Mouse (Mus musculus): ENCODE data around the gene Ttll13. TPM values are rescaled to one million over a fixed set of nuclear protein-coding genes. Genes with fewer than 3 reads are reported as not detected.

The Ttll13 gene
- polyA plus RNA-seq, 1 experiment from 2014 or later: 1.2 TPM

- H3K4me2 ChIP-seq (ENCODE audit: low read length): no peak overlapping the region
- H3K27ac ChIP-seq (ENCODE audit: low read depth, low read length): peak overlapping the region; percentile 55
- no peak for ATAC-seq
- H3K9ac ChIP-seq (ENCODE audit: low read length): no peak overlapping the region
- H3K4me1 ChIP-seq (ENCODE audit: control insufficient read depth, insufficient read depth, low read length): peaks cover 45% of the 10 kb centered on the region
- WGBS: 68% methylated on average over 15 of the region's 15 CpGs
- DNase-seq (ENCODE audit: low spot score): peak; percentile 64
- H3K4me3 ChIP-seq (ENCODE audit: low read depth, low read length): no peak overlapping the region
- no peaks in the 10 kb centered on the region for H3K9me3 ChIP-seq (replicated peaks; ENCODE audit: control insufficient read depth, low read length)
- H3K36me3 ChIP-seq (ENCODE audit: control insufficient read depth, insufficient read depth, low read length): 0 out of 2 replicates have a peak, but pooled peaks cover 3% of the 10 kb centered on the region
- no peaks in the 10 kb centered on the region for H3K27me3 ChIP-seq (replicated peaks; ENCODE audit: control insufficient read depth, insufficient read depth, low read length)
These were observed 44.2 kb upstream of the Ttll13 start for GRCm38 (mm10) chr7:80201888-80202540.

- Histone ChIP-seq H3K4me2 (ENCODE audit: low read length) (no peak overlapping the region), H3K27me3 (replicated peaks; ENCODE audit: control insufficient read depth, insufficient read depth, low read length) (no peaks in the 10 kb centered on the region), H3K9me3 (replicated peaks; ENCODE audit: control insufficient read depth, low read length) (no peaks in the 10 kb centered on the region), H3K4me3 (ENCODE audit: low read depth, low read length) (no peak overlapping the region), H3K4me1 (ENCODE audit: control insufficient read depth, insufficient read depth, low read length) (peaks cover 38% of the 10 kb centered on the region), H3K9ac (ENCODE audit: low read length) (no peak overlapping the region), H3K27ac (ENCODE audit: low read depth, low read length) (peak overlapping the region; percentile 52; the same call in 1 of the 2 replicates), H3K36me3 (ENCODE audit: control insufficient read depth, insufficient read depth, low read length) (0 out of 2 replicates have a peak, but pooled peaks cover 3% of the 10 kb centered on the region)
- ATAC-seq (no peak), DNase-seq (ENCODE audit: low spot score) (no peak)
- whole genome bisulfite sequencing: 85% methylated on average over 5 of the region's 5 CpGs
These were observed 43.2 kb upstream of the Ttll13 start for GRCm38 (mm10) chr7:80202961-80203360.

DNA sequence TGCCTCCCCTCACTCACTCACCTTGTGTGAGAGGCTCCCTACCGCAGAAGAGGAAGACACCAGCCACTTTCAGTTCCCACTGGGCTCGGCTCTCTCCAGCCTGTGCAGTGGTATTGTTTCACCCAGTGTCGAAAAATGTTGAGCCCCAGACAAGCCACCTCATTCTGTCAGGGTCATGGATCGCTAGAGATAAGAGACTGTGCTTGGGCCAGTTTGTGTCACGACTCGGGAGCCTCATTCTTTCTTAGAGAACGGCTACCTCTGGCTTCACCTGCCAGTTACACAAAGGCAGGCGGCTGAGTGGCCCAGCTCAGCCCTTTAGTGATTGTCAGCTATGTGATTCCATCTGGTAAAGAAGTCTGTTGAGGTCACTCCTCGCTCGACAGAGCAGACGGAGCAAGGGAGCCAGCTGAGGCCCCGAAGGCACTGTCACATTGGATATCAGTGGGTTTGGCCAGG lies 42.5 kb upstream of the Ttll13 start:
- DNase-seq (ENCODE audit: low spot score) (no peak), ATAC-seq (no peak)
- 0 out of 2 replicates have a peak, but pooled peaks cover 3% of the 10 kb centered on the region for H3K36me3 ChIP-seq (ENCODE audit: control insufficient read depth, insufficient read depth, low read length)
- peak overlapping the region; percentile 52; the same call in 1 of the 2 replicates for H3K27ac ChIP-seq (ENCODE audit: low read depth, low read length)
- no peak overlapping the region for H3K4me2 ChIP-seq (ENCODE audit: low read length)
- peaks cover 40% of the 10 kb centered on the region for H3K4me1 ChIP-seq (ENCODE audit: control insufficient read depth, insufficient read depth, low read length)
- no peaks in the 10 kb centered on the region for H3K9me3 ChIP-seq (replicated peaks; ENCODE audit: control insufficient read depth, low read length)
- 53% methylated on average over 12 of the region's 12 CpGs for whole genome bisulfite sequencing
- H3K27me3 ChIP-seq (replicated peaks; ENCODE audit: control insufficient read depth, insufficient read depth, low read length): no peaks in the 10 kb centered on the region
- H3K4me3 ChIP-seq (ENCODE audit: low read depth, low read length): no peak overlapping the region
- H3K9ac ChIP-seq (ENCODE audit: low read length): peak overlapping the region; percentile 21; the same call in 1 of the 2 replicates

- WGBS: 86% methylated on average over 4 of the region's 4 CpGs
- ATAC-seq: no peak
- H3K27me3 ChIP-seq (replicated peaks; ENCODE audit: control insufficient read depth, insufficient read depth, low read length): no peaks in the 10 kb centered on the region
- H3K36me3 ChIP-seq (ENCODE audit: control insufficient read depth, insufficient read depth, low read length): 0 out of 2 replicates have a peak, but pooled peaks cover 3% of the 10 kb centered on the region
- peak overlapping the region; percentile 22; the same call in 1 of the 2 replicates for H3K9ac ChIP-seq (ENCODE audit: low read length)
- no peaks in the 10 kb centered on the region for H3K9me3 ChIP-seq (replicated peaks; ENCODE audit: control insufficient read depth, low read length)
- DNase-seq (ENCODE audit: low spot score): no peak
- H3K4me1 ChIP-seq (ENCODE audit: control insufficient read depth, insufficient read depth, low read length): peaks cover 39% of the 10 kb centered on the region
- no peak overlapping the region for H3K4me3 ChIP-seq (ENCODE audit: low read depth, low read length)
- no peak overlapping the region for H3K27ac ChIP-seq (ENCODE audit: low read depth, low read length)
- no peak overlapping the region for H3K4me2 ChIP-seq (ENCODE audit: low read length)
These were observed 41.8 kb upstream of the Ttll13 start for GRCm38 (mm10) chr7:80204362-80204761.

DNA sequence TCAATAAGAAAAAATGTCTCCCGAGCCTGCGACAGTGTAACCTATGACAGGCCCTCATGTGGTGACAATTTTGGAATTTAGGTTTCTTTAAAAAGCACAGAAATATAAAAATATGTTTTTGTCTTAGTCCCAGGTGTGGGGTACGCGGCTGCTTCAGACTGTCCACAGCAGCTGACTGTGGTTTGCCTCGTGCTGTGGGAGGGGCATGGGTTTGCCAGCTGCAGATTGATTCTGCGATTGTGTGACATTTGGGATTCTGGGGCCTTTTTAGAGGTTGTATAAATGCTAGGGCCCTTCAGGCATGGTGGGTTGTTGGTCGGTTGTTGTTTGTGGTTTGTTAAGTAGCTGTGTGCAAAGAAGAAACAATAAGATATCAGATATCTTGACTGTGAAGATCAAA lies 41.2 kb upstream of the Ttll13 start:
- Histone ChIP-seq H3K27ac (ENCODE audit: low read depth, low read length) (no peak overlapping the region), H3K9me3 (replicated peaks; ENCODE audit: control insufficient read depth, low read length) (no peaks in the 10 kb centered on the region), H3K9ac (ENCODE audit: low read length) (no peak overlapping the region), H3K36me3 (ENCODE audit: control insufficient read depth, insufficient read depth, low read length) (0 out of 2 replicates have a peak, but pooled peaks cover 3% of the 10 kb centered on the region), H3K4me2 (ENCODE audit: low read length) (no peak overlapping the region), H3K27me3 (replicated peaks; ENCODE audit: control insufficient read depth, insufficient read depth, low read length) (no peaks in the 10 kb centered on the region), H3K4me3 (ENCODE audit: low read depth, low read length) (no peak overlapping the region), H3K4me1 (ENCODE audit: control insufficient read depth, insufficient read depth, low read length) (peaks cover 33% of the 10 kb centered on the region)
- DNase-seq (ENCODE audit: low spot score) (no peak), ATAC-seq (no peak)
- 90% methylated on average over 7 of the region's 7 CpGs for WGBS

GRCm38 (mm10) chr7:80205705-80206589 lies 40.2 kb upstream of the Ttll13 start:
- H3K9ac ChIP-seq (ENCODE audit: low read length): no peak overlapping the region
- DNase-seq (ENCODE audit: low spot score): no peak
- H3K27ac ChIP-seq (ENCODE audit: low read depth, low read length): no peak overlapping the region
- no peak overlapping the region for H3K4me2 ChIP-seq (ENCODE audit: low read length)
- no peaks in the 10 kb centered on the region for H3K27me3 ChIP-seq (replicated peaks; ENCODE audit: control insufficient read depth, insufficient read depth, low read length)
- no peak for ATAC-seq
- 0 out of 2 replicates have a peak, but pooled peaks cover 3% of the 10 kb centered on the region for H3K36me3 ChIP-seq (ENCODE audit: control insufficient read depth, insufficient read depth, low read length)
- no peaks in the 10 kb centered on the region for H3K9me3 ChIP-seq (replicated peaks; ENCODE audit: control insufficient read depth, low read length)
- H3K4me3 ChIP-seq (ENCODE audit: low read depth, low read length): no peak overlapping the region
- 86% methylated on average over 12 of the region's 12 CpGs for WGBS
- peaks cover 30% of the 10 kb centered on the region for H3K4me1 ChIP-seq (ENCODE audit: control insufficient read depth, insufficient read depth, low read length)

DNA sequence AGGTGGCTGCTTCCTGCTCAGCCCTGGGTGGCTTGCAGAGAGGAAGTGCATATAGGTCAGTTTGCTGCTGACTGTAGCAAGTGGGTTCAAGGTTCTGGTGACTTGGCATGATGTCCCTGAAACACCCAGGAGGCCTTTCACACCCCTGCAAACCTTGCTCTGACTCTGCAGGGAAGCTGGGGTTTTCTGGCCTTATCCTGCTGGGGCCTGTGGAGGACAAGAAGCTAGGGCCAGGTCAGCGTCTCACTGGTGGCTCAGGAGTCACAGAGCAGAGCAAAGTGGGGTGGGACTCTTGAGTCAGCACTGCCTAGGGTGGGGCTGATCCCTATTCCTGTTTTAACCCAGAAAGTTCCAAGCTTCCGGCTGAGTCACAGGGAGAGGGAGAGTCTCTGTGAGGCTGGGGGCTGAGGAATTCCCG lies 38.9 kb upstream of the Ttll13 start:
- H3K36me3 ChIP-seq (ENCODE audit: control insufficient read depth, insufficient read depth, low read length): 0 out of 2 replicates have a peak, but pooled peaks cover 2% of the 10 kb centered on the region
- no peak overlapping the region for H3K4me2 ChIP-seq (ENCODE audit: low read length)
- H3K4me1 ChIP-seq (ENCODE audit: control insufficient read depth, insufficient read depth, low read length): peaks cover 16% of the 10 kb centered on the region
- WGBS: 76% methylated on average over 3 of the region's 3 CpGs
- H3K9ac ChIP-seq (ENCODE audit: low read length): no peak overlapping the region
- DNase-seq (ENCODE audit: low spot score) (no peak), ATAC-seq (no peak)
- H3K9me3 ChIP-seq (replicated peaks; ENCODE audit: control insufficient read depth, low read length): no peaks in the 10 kb centered on the region
- H3K27ac ChIP-seq (ENCODE audit: low read depth, low read length): no peak overlapping the region
- H3K4me3 ChIP-seq (ENCODE audit: low read depth, low read length): no peak overlapping the region
- no peaks in the 10 kb centered on the region for H3K27me3 ChIP-seq (replicated peaks; ENCODE audit: control insufficient read depth, insufficient read depth, low read length)

DNA sequence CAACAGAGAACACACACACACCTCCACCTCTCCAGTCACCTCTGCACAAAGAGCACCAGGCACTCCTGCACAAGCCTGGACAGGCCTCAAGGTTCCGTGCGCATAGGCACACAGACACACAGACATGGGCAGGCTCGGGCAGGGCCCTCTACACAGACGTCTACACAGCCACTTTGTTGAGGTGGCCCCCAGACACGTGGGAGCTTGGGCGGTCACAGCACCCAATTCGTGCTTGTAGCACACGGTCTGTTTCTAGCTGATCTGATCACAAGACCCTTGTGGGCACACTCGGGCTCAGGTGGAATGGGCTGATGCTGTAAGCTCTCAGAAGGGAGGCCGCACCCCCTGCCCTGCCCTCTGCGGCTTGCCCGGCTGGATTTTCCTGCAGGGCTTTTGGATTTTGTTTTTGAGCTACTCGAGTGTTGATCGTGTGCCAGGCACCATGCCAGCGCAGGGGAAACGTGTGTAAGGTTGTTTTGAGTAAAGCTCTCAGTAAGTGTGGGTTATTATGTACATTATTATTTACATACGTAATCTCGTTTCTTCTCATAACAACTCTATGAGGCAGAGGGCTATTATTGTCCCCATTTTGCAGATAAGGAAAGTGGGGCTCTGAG lies 38.0 kb upstream of the Ttll13 start:
- Histone ChIP-seq H3K4me3 (ENCODE audit: low read depth, low read length) (no peak overlapping the region), H3K9ac (ENCODE audit: low read length) (no peak overlapping the region), H3K4me1 (ENCODE audit: control insufficient read depth, insufficient read depth, low read length) (peaks cover 10% of the 10 kb centered on the region), H3K9me3 (replicated peaks; ENCODE audit: control insufficient read depth, low read length) (no peaks in the 10 kb centered on the region), H3K27ac (ENCODE audit: low read depth, low read length) (no peak overlapping the region), H3K36me3 (ENCODE audit: control insufficient read depth, insufficient read depth, low read length) (peaks cover 4% of the 10 kb centered on the region), H3K27me3 (replicated peaks; ENCODE audit: control insufficient read depth, insufficient read depth, low read length) (no peaks in the 10 kb centered on the region), H3K4me2 (ENCODE audit: low read length) (no peak overlapping the region)
- DNase-seq (ENCODE audit: low spot score): no peak
- WGBS: 68% methylated on average over 18 of the region's 18 CpGs
- no peak for ATAC-seq
